ENCODE assay signal across 17 mouse cellular contexts in the genomic region with DNA sequence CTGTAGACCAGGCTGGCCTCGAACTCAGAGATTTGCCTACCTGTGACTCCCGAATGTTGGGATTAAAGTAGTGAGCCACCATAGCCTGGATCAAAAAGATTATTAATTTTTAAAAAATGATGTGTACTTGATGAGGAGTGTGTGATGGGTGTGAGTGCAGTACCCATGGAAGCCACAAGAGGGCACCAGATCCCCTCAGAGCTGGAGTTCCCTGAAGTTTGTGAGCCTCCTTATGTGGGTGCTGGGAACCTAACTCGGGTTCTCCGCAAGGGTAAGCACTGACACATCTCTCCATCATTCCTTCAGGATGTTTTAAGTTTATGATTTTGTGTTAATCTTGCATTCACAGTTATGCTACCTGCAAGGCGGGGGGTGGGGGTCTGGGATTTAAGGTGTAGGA. TPM values are rescaled to one million over a fixed set of nuclear protein-coding genes. Genes with fewer than 3 reads are reported as not detected.
DNase-seq lines count a peak whose midpoint lies in the region; ATAC-seq and TF ChIP-seq lines count a peak whose summit lies in the region.
"Had no signal": no experiment of that assay in that cellular context is flagged by ENCODE, and none has a peak within 500 bp of the region (broad histone marks: within the 10 kb centered on the region; RNA-seq: fewer than 3 reads in every experiment).

No protein-coding gene starts in this region.

- TF ChIP-seq RAD21 in CH12.LX (IDR thresholded peaks at IDR 0.05; ENCODE audit: low read depth, low read length), result no peak

- H3K4me3 ChIP-seq in liver, adult 2 months (ENCODE audit: insufficient read depth, low read depth, low read length), result no peak overlapping the region
- no peak overlapping the region for H3K4me3 ChIP-seq in liver, embryonic 12.5 days
- H3K4me3 ChIP-seq in CH12.LX (replicated peaks in 1 of 3; ENCODE audit: low read depth in 2 of 3, low read length in 2 of 3, poor library complexity in 1 of 3), result no peak overlapping the region
- no peak overlapping the region for H3K4me3 ChIP-seq in bone marrow macrophage, adult 2 months (ENCODE audit: insufficient read depth, low read length)
- H3K4me3 ChIP-seq: forebrain, embryonic 12.5 days; hindbrain, embryonic 12.5 days; kidney, embryonic 15.5 days; liver, embryonic 15.5 days; midbrain, embryonic 12.5 days had no signal

- no peak for TF ChIP-seq EP300 in CH12.LX (IDR thresholded peaks at IDR 0.05; ENCODE audit: low read length)

- dilution Hi-C loops in CH12.LX (cut with MboI; ENCODE audit: extremely low pct_ligation_motif_present, extremely low pct_unique_long_range_greater_than_20kb, low sequenced_read_pairs), result no loop called here

- peaks cover 51% of the 10 kb centered on the region for H3K36me3 ChIP-seq in liver, adult 2 months (ENCODE audit: control insufficient read depth, insufficient read depth, low read length)
- H3K36me3 ChIP-seq in liver, embryonic 12.5 days, result peaks cover 53% of the 10 kb centered on the region
- H3K36me3 ChIP-seq in CH12.LX (replicated peaks in 1 of 2; ENCODE audit: control insufficient read depth in 1 of 2, insufficient read depth in 1 of 2, low read length in 1 of 2), result peaks cover 46 to 63% of the 10 kb centered on the region in 2 experiments

- no peaks in the 10 kb centered on the region for H3K27me3 ChIP-seq in liver, adult 2 months (ENCODE audit: control insufficient read depth, insufficient read depth, low read length)
- H3K27me3 ChIP-seq in liver, embryonic 12.5 days (replicated peaks), result no peaks in the 10 kb centered on the region
- no peaks in the 10 kb centered on the region for H3K27me3 ChIP-seq in CH12.LX (replicated peaks)
- H3K27me3 ChIP-seq: forebrain, embryonic 12.5 days; hindbrain, embryonic 12.5 days; kidney, embryonic 15.5 days; liver, embryonic 15.5 days; midbrain, embryonic 12.5 days had no signal

- H3K79me2 ChIP-seq in liver, adult 2 months (ENCODE audit: control insufficient read depth, insufficient read depth, low read length), result no peaks in the 10 kb centered on the region
- H3K79me2 ChIP-seq in CH12.LX (replicated peaks; ENCODE audit: control insufficient read depth, extremely low read depth, insufficient read depth, poor library complexity, severe bottlenecking), result no peaks in the 10 kb centered on the region

- no peak overlapping the region for H3K4me2 ChIP-seq in liver, embryonic 12.5 days
- H3K4me2 ChIP-seq in CH12.LX (ENCODE audit: insufficient read depth, low read depth, poor library complexity, severe bottlenecking), result no peak overlapping the region
- H3K4me2 ChIP-seq: forebrain, embryonic 12.5 days; hindbrain, embryonic 12.5 days; kidney, embryonic 15.5 days; liver, embryonic 15.5 days; midbrain, embryonic 12.5 days had no signal

- TF ChIP-seq POLR2A in liver, adult 2 months (IDR thresholded peaks at IDR 0.05; ENCODE audit: extremely low read depth, insufficient read depth, low read length), result no peak
- no peak for TF ChIP-seq POLR2A in CH12.LX (IDR thresholded peaks at IDR 0.05; ENCODE audit: low read depth, low read length)
- TF ChIP-seq POLR2A in bone marrow macrophage, adult 2 months (IDR thresholded peaks at IDR 0.05; ENCODE audit: borderline replicate concordance, low read depth, low read length), result no peak

- in situ Hi-C loops in CH12.LX (cut with MboI; ENCODE audit: low pct_ligation_motif_present, low pct_unique_long_range_greater_than_20kb, low sequenced_read_pairs), result no loop called here

- no peak overlapping the region for H3K9ac ChIP-seq in liver, adult 2 months (ENCODE audit: low read depth, low read length)
- H3K9ac ChIP-seq in liver, embryonic 12.5 days, result no peak overlapping the region
- H3K9ac ChIP-seq in CH12.LX (ENCODE audit: insufficient read depth, low read depth), result no peak overlapping the region
- H3K9ac ChIP-seq: forebrain, embryonic 12.5 days; hindbrain, embryonic 12.5 days; kidney, embryonic 15.5 days; liver, embryonic 15.5 days; midbrain, embryonic 12.5 days had no signal

- TF ChIP-seq CTCF in liver, adult 2 months (IDR thresholded peaks at IDR 0.05; ENCODE audit: low read depth, low read length), result peak; percentile 68
- TF ChIP-seq CTCF in CH12.LX (conservative IDR thresholded peaks at IDR 0.05 in 1 of 2, IDR thresholded peaks at IDR 0.05 in 1 of 2; ENCODE audit: low read depth in 2 of 2, low read length in 2 of 2), result peak; percentile 39 to 60
- TF ChIP-seq CTCF in bone marrow macrophage, adult 2 months (IDR thresholded peaks at IDR 0.05; ENCODE audit: low read depth, low read length), result peak; percentile 60

- no peak for DNase-seq in liver, adult 2 months (ENCODE audit: extremely low read depth, low read depth, low spot score)
- peak; percentile 56 to 58 for DNase-seq in B cell, adult 2 months
- no peak for DNase-seq in CH12.LX (ENCODE audit: extremely low read depth)
- DNase-seq in embryo, embryonic 11 days, result no peak
- no peak for DNase-seq in urinary bladder, postnatal 25 days (ENCODE audit: low spot score)
- DNase-seq in heart, adult 8-10 months (ENCODE audit: low spot score), result no peak
- DNase-seq: adrenal gland, postnatal 36 days; cerebellum, adult 8-10 months; gastrocnemius, postnatal 10 days; thymus, adult 18-20 months had no signal

- H3K27ac ChIP-seq in liver, adult 2 months (replicated peaks; ENCODE audit: insufficient read depth, low read depth, low read length), result no peak overlapping the region
- no peak overlapping the region for H3K27ac ChIP-seq in liver, embryonic 12.5 days
- no peak overlapping the region for H3K27ac ChIP-seq in CH12.LX (ENCODE audit: insufficient read depth, low read depth)
- H3K27ac ChIP-seq in bone marrow macrophage, adult 2 months (ENCODE audit: insufficient read depth, low read depth, low read length), result no peak overlapping the region
- H3K27ac ChIP-seq: forebrain, embryonic 12.5 days; hindbrain, embryonic 12.5 days; kidney, embryonic 15.5 days; liver, embryonic 15.5 days; midbrain, embryonic 12.5 days had no signal

- ATAC-seq in liver, embryonic 12.5 days, result no peak

- peaks cover 15% of the 10 kb centered on the region for H3K9me3 ChIP-seq in liver, embryonic 12.5 days (replicated peaks)
- peaks cover 34% of the 10 kb centered on the region for H3K9me3 ChIP-seq in CH12.LX (replicated peaks; ENCODE audit: low read length)

- no peaks in the 10 kb centered on the region for H3K4me1 ChIP-seq in liver, adult 2 months (ENCODE audit: control insufficient read depth, insufficient read depth, low read length)
- peaks cover 8% of the 10 kb centered on the region for H3K4me1 ChIP-seq in liver, embryonic 12.5 days
- no peaks in the 10 kb centered on the region for H3K4me1 ChIP-seq in CH12.LX (ENCODE audit: control insufficient read depth in 1 of 2, insufficient read depth in 2 of 2)
- no peaks in the 10 kb centered on the region for H3K4me1 ChIP-seq in bone marrow macrophage, adult 2 months (ENCODE audit: control insufficient read depth, insufficient read depth, low read length)
- H3K4me1 ChIP-seq: forebrain, embryonic 12.5 days; hindbrain, embryonic 12.5 days; kidney, embryonic 15.5 days; midbrain, embryonic 12.5 days had no signal

- 95% methylated on average over 5 of the region's 5 CpGs for WGBS in liver, adult 2 months
- 81% methylated on average over 5 of the region's 5 CpGs for WGBS in liver, embryonic 12.5 days (ENCODE audit: insufficient replicate concordance)

TF ChIP-seq in CH12.LX, 34 proteins besides CTCF, POLR2A, EP300 and RAD21:
- TF ChIP-seq SMC3 (IDR thresholded peaks at IDR 0.05; ENCODE audit: low read depth, low read length) (peak; percentile 8; the same call in 1 of the 2 replicates), USF1 (IDR thresholded peaks at IDR 0.05; ENCODE audit: low read depth, low read length) (no peak)

RNA-seq across cellular contexts. Expression of a gene that starts 8.1 kb away (rescaled TPM):
- 13.6 and 21.1 TPM in 2 replicates for total RNA-seq in liver, adult 2 months (2014; rRNA removed)
- polyA plus RNA-seq in liver, adult 2 months (2012; rRNA removed), result 17.6 and 18.6 TPM in 2 replicates
- 44.8 and 49.1 TPM in 2 replicates for polyA plus RNA-seq in liver, embryonic 12.5 days (2016; fragmentation: Nextera tagmentation; extraction: Ambion mirVana)
- total RNA-seq in CH12.LX (2012; rRNA removed) (180 and 187 TPM in 2 replicates), CH12.LX (2014; rRNA removed) (72.4 and 73.4 TPM in 2 replicates)
- polyA plus RNA-seq in CH12.LX (2012; ENCODE audit: insufficient read length, low read depth), result 200 and 210 TPM in 2 replicates
- 340 and 349 TPM in 2 replicates for polyA plus RNA-seq in bone marrow macrophage, adult 2 months (2012; ENCODE audit: insufficient read depth, insufficient read length, missing spikeins)
- 10 to 100 TPM; 11.7 to 14.2 (median 12.8) TPM for total RNA-seq in heart, adult 8-10 months (2022)

RNA-seq across cellular contexts. Expression of a gene that starts 18.1 kb away (rescaled TPM):
- total RNA-seq in liver, adult 2 months (2014; rRNA removed), result 683 and 898 TPM in 2 replicates
- 622 and 696 TPM in 2 replicates for polyA plus RNA-seq in liver, adult 2 months (2012; rRNA removed)
- 39.1 and 41.1 TPM in 2 replicates for polyA plus RNA-seq in liver, embryonic 12.5 days (2016; fragmentation: Nextera tagmentation; extraction: Ambion mirVana)
- total RNA-seq in CH12.LX (2012; rRNA removed), result 54.4 and 70.4 TPM in 2 replicates
- 44.8 and 45.3 TPM in 2 replicates for total RNA-seq in CH12.LX (2014; rRNA removed)
- 60.1 and 61.0 TPM in 2 replicates for polyA plus RNA-seq in CH12.LX (2012; ENCODE audit: insufficient read length, low read depth)
- 72.7 and 80.7 TPM in 2 replicates for polyA plus RNA-seq in bone marrow macrophage, adult 2 months (2012; ENCODE audit: insufficient read depth, insufficient read length, missing spikeins)
- 1 to 10 TPM; 3.0 to 7.1 (median 6.3) TPM for total RNA-seq in heart, adult 8-10 months (2022)

RNA-seq across cellular contexts. Expression of a gene that starts 18.1 kb away (rescaled TPM):
- 27.8 and 33.6 TPM in 2 replicates for total RNA-seq in liver, adult 2 months (2014; rRNA removed)
- 11.8 and 14.7 TPM in 2 replicates for polyA plus RNA-seq in liver, adult 2 months (2012; rRNA removed)
- 33.9 and 34.7 TPM in 2 replicates for polyA plus RNA-seq in liver, embryonic 12.5 days (2016; fragmentation: Nextera tagmentation; extraction: Ambion mirVana)
- 42.3 and 50.2 TPM in 2 replicates for total RNA-seq in CH12.LX (2012; rRNA removed)
- total RNA-seq in CH12.LX (2014; rRNA removed), result 57.1 and 58.3 TPM in 2 replicates
- polyA plus RNA-seq in CH12.LX (2012; ENCODE audit: insufficient read length, low read depth), result 63.2 and 73.6 TPM in 2 replicates
- polyA plus RNA-seq in bone marrow macrophage, adult 2 months (2012; ENCODE audit: insufficient read depth, insufficient read length, missing spikeins), result 30.1 and 31.5 TPM in 2 replicates
- total RNA-seq in heart, adult 8-10 months (2022), result 10 to 100 TPM; 11.5 to 16.1 (median 14.5) TPM

Comparison
In these comparisons a context has a peak if more than half of its experiments do, and no peak if none do; other contexts are left out.
1. DNase-seq: peak in B cell, adult 2 months (2 of 2); none in liver, adult 2 months (single experiment), CH12.LX (single experiment), embryo, embryonic 11 days (single experiment), urinary bladder, postnatal 25 days (single experiment) and heart, adult 8-10 months (single experiment).
2. Peak in every context shown above with its lines, with median percentiles within 50 percentile points of each other: CTCF ChIP-seq.